Mouse (Mus musculus): ENCODE results near the gene Slc22a21. TPM values are rescaled to one million over a fixed set of nuclear protein-coding genes. Genes with fewer than 3 reads are reported as not detected.

Slc22a21 gene
- total RNA-seq, 2 experiments from 2014 or later: 1.4 to 2.0 TPM

GRCm38 (mm10) chr11:53926303-53926702 is 53.8 kb downstream of the Slc22a21 start:
- intact Hi-C loops (cut with DNase I): no loop called here
- DNase-seq (ENCODE audit: low spot score in 2 of 2): no peak

GRCm38 (mm10) chr11:53918851-53919250 is 61.3 kb downstream of the Slc22a21 start:
- DNase-seq (ENCODE audit: low spot score in 2 of 2): no peak
- intact Hi-C loops (cut with DNase I): no loop called here

- intact Hi-C loops (cut with DNase I): no loop called here
These were observed 69.1 kb downstream of the Slc22a21 start for GRCm38 (mm10) chr11:53911011-53911410.

GRCm38 (mm10) chr11:53908686-53909085 is 71.4 kb downstream of the Slc22a21 start:
- intact Hi-C loops (cut with DNase I): no loop called here
- no peak for DNase-seq (ENCODE audit: low spot score in 2 of 2)

More at GRCm38 (mm10) chr11:53911011-53911410, 69.1 kb downstream of the Slc22a21 start:
- DNase-seq (ENCODE audit: low spot score in 2 of 2): no peak

GRCm38 (mm10) chr11:53904534-53904925 is 75.6 kb downstream of the Slc22a21 start:
- no peak for DNase-seq (ENCODE audit: low spot score in 2 of 2)
- intact Hi-C loops (cut with DNase I): no loop called here

GRCm38 (mm10) chr11:53903781-53904533 is 76.2 kb downstream of the Slc22a21 start:
- DNase-seq (ENCODE audit: low spot score in 2 of 2): no peak
- intact Hi-C loops (cut with DNase I): no loop called here

GRCm38 (mm10) chr11:53902741-53903140 is 77.4 kb downstream of the Slc22a21 start:
- intact Hi-C loops (cut with DNase I): no loop called here
- DNase-seq (ENCODE audit: low spot score in 2 of 2): no peak

- no peak for DNase-seq (ENCODE audit: low spot score in 2 of 2)
- intact Hi-C loops (cut with DNase I): no loop called here
These were observed 79.1 kb downstream of the Slc22a21 start for GRCm38 (mm10) chr11:53900991-53901390.

GRCm38 (mm10) chr11:53899981-53900380 is 80.2 kb downstream of the Slc22a21 start:
- DNase-seq (ENCODE audit: low spot score in 2 of 2): no peak
- intact Hi-C loops (cut with DNase I): no loop called here

Other genes with a start within 250 kb of the Slc22a21 start
- gene Irf1, start 210.3 kb downstream of the Slc22a21 start, total RNA-seq (2021): 1 to 10 TPM; 5.9 to 6.8 TPM
- gene Gm17334, start 207.1 kb downstream of the Slc22a21 start, total RNA-seq (2021): under 1 TPM in 1 of 2 experiments, not detected in 1; 0.96 TPM
- gene Gm12216, start 121.1 kb downstream of the Slc22a21 start, total RNA-seq (2021): 1 to 10 TPM; 2.2 to 3.5 TPM
- 1 to 10 TPM; 7.8 to 8.2 TPM for gene Slc22a5, start 88.7 kb downstream of the Slc22a21 start, total RNA-seq (2021)
- gene Slc22a4, start 47.8 kb upstream of the Slc22a21 start, total RNA-seq (2021): 1 to 10 TPM; 5.2 to 5.7 TPM
- 10 to 100 TPM; 11.8 to 13.2 TPM for gene Pdlim4, start 88.7 kb upstream of the Slc22a21 start, total RNA-seq (2021)
- 10 to 100 TPM; 17.5 to 22.2 TPM for gene P4ha2, start 119.8 kb upstream of the Slc22a21 start, total RNA-seq (2021)

All from left cerebral cortex, postnatal 25 days (tissue).